Mouse (Mus musculus) right cerebral cortex, postnatal 25 days (tissue): Measurements from ENCODE around the gene Inpp5k.
A peak's percentile ranks its signal among the peaks of the same experiment; 100 is the strongest.

Experiments used
- DNase-seq: peaks from one replicate; pipeline ENCODE4 v3.0.0; 2022

The Inpp5k gene

GRCm38 (mm10) chr11:75621426-75621825 lies 9.4 kb upstream of the Inpp5k start:
- DNase-seq: no peak

GRCm38 (mm10) chr11:75622588-75623329 lies 8.0 kb upstream of the Inpp5k start:
- DNase-seq: no peak

GRCm38 (mm10) chr11:75624102-75624554 lies 6.7 kb upstream of the Inpp5k start:
- DNase-seq: no peak

GRCm38 (mm10) chr11:75625820-75626219 lies 5.0 kb upstream of the Inpp5k start:
- DNase-seq: no peak

- no peak for DNase-seq
Measured at GRCm38 (mm10) chr11:75630098-75630497, 690 bp upstream of the Inpp5k start.

- DNase-seq: no peak
Measured at GRCm38 (mm10) chr11:75631561-75632225, 905 bp downstream of the Inpp5k start.

- no peak for DNase-seq
Measured at GRCm38 (mm10) chr11:75632921-75633320, 2.1 kb downstream of the Inpp5k start.

GRCm38 (mm10) chr11:75634801-75635200 lies 4.0 kb downstream of the Inpp5k start:
- no peak for DNase-seq

GRCm38 (mm10) chr11:75635315-75635714 lies 4.5 kb downstream of the Inpp5k start:
- DNase-seq: no peak

- no peak for DNase-seq
Measured at GRCm38 (mm10) chr11:75643323-75643722, 12.5 kb downstream of the Inpp5k start.

GRCm38 (mm10) chr11:75644684-75645083 lies 13.9 kb downstream of the Inpp5k start:
- DNase-seq: no peak

- DNase-seq: no peak
Measured at GRCm38 (mm10) chr11:75647681-75648211, 17.0 kb downstream of the Inpp5k start.

GRCm38 (mm10) chr11:75649155-75649561 lies 18.4 kb downstream of the Inpp5k start:
- no peak for DNase-seq

GRCm38 (mm10) chr11:75650311-75650710 lies 19.5 kb downstream of the Inpp5k start, which contains the start of gene Myo1c:
Myo1c (plus strand) TSS chr11:75650504.
- DNase-seq: no peak

- no peak for DNase-seq
Measured at GRCm38 (mm10) chr11:75650958-75651425, 20.2 kb downstream of the Inpp5k start.

- peak; percentile 82 for DNase-seq
Measured at GRCm38 (mm10) chr11:75651426-75652221, 20.8 kb downstream of the Inpp5k start.

- DNase-seq: peak; percentile 60
Measured at GRCm38 (mm10) chr11:75652222-75652941, 21.6 kb downstream of the Inpp5k start.

- no peak for DNase-seq
Measured at GRCm38 (mm10) chr11:75652942-75653684, 22.3 kb downstream of the Inpp5k start.

- peak; percentile 65 for DNase-seq
Measured at GRCm38 (mm10) chr11:75653781-75654470, 23.1 kb downstream of the Inpp5k start.

- no peak for DNase-seq
Measured at GRCm38 (mm10) chr11:75654471-75655390, 23.9 kb downstream of the Inpp5k start.
